Comparison of ENCODE assay signal across 11 mouse cellular contexts in genomic region chr7:27609285-27609684, GRCm38 (mm10). TPM values are rescaled to one million over a fixed set of nuclear protein-coding genes. Genes with fewer than 3 reads are reported as not detected.
DNase-seq lines count a peak whose midpoint lies in the region; ATAC-seq and TF ChIP-seq lines count a peak whose summit lies in the region.
"Had no signal": no experiment of that assay in that cellular context is flagged by ENCODE, and none has a peak within 500 bp of the region (broad histone marks: within the 10 kb centered on the region; RNA-seq: fewer than 3 reads in every experiment).

No protein-coding gene starts in this region.

- no peak overlapping the region for H3K4me2 ChIP-seq in hindbrain, embryonic 16.5 days (ENCODE audit: low read length)
- H3K4me2 ChIP-seq: neural tube, embryonic 13.5 days had no signal

- 33% methylated on average over 4 of the region's 4 CpGs for WGBS in heart, adult 2 months
- 98% methylated on average over 4 of the region's 4 CpGs for WGBS in hindbrain, embryonic 16.5 days

- ATAC-seq in erythroid progenitor cell, adult 5-6 weeks (replicated peaks; ENCODE audit: low FRiP score, poor library complexity, severe bottlenecking) = 0 out of 2 replicates have a peak, but pooled peaks have one; percentile 35
- ATAC-seq in megakaryocyte progenitor cell, adult 5-6 weeks (replicated peaks; ENCODE audit: poor library complexity) = peak; percentile 18; the same call in 1 of the 2 replicates
- no peak for ATAC-seq in hindbrain, embryonic 16.5 days

- no peaks in the 10 kb centered on the region for H3K36me3 ChIP-seq in heart, adult 2 months (ENCODE audit: control insufficient read depth, insufficient read depth, low read length)
- no peaks in the 10 kb centered on the region for H3K36me3 ChIP-seq in hindbrain, embryonic 16.5 days (ENCODE audit: control insufficient read depth, insufficient read depth, low read length)

- no peak overlapping the region for H3K4me3 ChIP-seq in heart, adult 2 months
- H3K4me3 ChIP-seq in hindbrain, embryonic 16.5 days (ENCODE audit: low read length) = no peak overlapping the region
- H3K4me3 ChIP-seq: neural tube, embryonic 13.5 days had no signal

- peaks cover 25% of the 10 kb centered on the region for H3K4me1 ChIP-seq in heart, adult 2 months (ENCODE audit: control insufficient read depth, insufficient read depth, low read length)
- H3K4me1 ChIP-seq in hindbrain, embryonic 16.5 days (ENCODE audit: control insufficient read depth, insufficient read depth, low read depth, low read length) = peaks cover 41% of the 10 kb centered on the region

- intact Hi-C loops in heart, adult 2 months (cut with DNase I) = loop anchor here (5.0 kb wide), 1 partner anchor 33 kb away; no protein-coding TSS in a partner anchor
- intact Hi-C loops in heart, postnatal 25 days (cut with DNase I) = no loop called here

- no peaks in the 10 kb centered on the region for H3K27me3 ChIP-seq in heart, adult 2 months (ENCODE audit: control insufficient read depth, insufficient read depth, low read length)
- no peaks in the 10 kb centered on the region for H3K27me3 ChIP-seq in hindbrain, embryonic 16.5 days (replicated peaks; ENCODE audit: control insufficient read depth, insufficient read depth, low read length)
- H3K27me3 ChIP-seq: neural tube, embryonic 13.5 days had no signal

- no peak for TF ChIP-seq CTCF in heart, adult 2 months (IDR thresholded peaks at IDR 0.05)

- H3K79me2 ChIP-seq in heart, adult 2 months (replicated peaks; ENCODE audit: control insufficient read depth, insufficient read depth, low read length) = peaks cover 5% of the 10 kb centered on the region

- DNase-seq in heart, adult 2 months = peak in 1 of 2 experiments; percentile 61
- no peak for DNase-seq in heart, postnatal 25 days (ENCODE audit: low spot score)
- peak; percentile 34 for DNase-seq in MN1 (ENCODE audit: low spot score)
- no peak for DNase-seq in urinary bladder, postnatal 4 days (ENCODE audit: low spot score in 2 of 2)
- DNase-seq: kidney, adult 18-20 months; midbrain, embryonic 14.5 days had no signal

- H3K9me3 ChIP-seq in hindbrain, embryonic 16.5 days (ENCODE audit: control insufficient read depth, low read length) = no peaks in the 10 kb centered on the region
- H3K9me3 ChIP-seq: neural tube, embryonic 13.5 days had no signal

- TF ChIP-seq EP300 in heart, adult 2 months (IDR thresholded peaks at IDR 0.05; ENCODE audit: insufficient read depth, low read depth, low read length) = no peak

- no peak for TF ChIP-seq POLR2A in heart, adult 2 months (IDR thresholded peaks at IDR 0.05; ENCODE audit: insufficient read depth, low read depth, low read length)

- peak overlapping the region; percentile 17 for H3K27ac ChIP-seq in heart, adult 2 months
- no peak overlapping the region for H3K27ac ChIP-seq in hindbrain, embryonic 16.5 days (ENCODE audit: low read depth, low read length)
- H3K27ac ChIP-seq: neural tube, embryonic 13.5 days had no signal

- no peak overlapping the region for H3K9ac ChIP-seq in heart, adult 2 months (ENCODE audit: low read depth, low read length)
- no peak overlapping the region for H3K9ac ChIP-seq in hindbrain, embryonic 16.5 days (ENCODE audit: low read depth, low read length)
- H3K9ac ChIP-seq: neural tube, embryonic 13.5 days had no signal

RNA-seq across cellular contexts. Expression of gene Akt2, which starts 17.9 kb away (rescaled TPM):
- 100 to 1,000 TPM; 181 to 219 TPM for total RNA-seq in heart, adult 2 months (2021)
- polyA plus RNA-seq in heart, adult 2 months (2012; rRNA removed) = 134 and 181 TPM in 2 replicates
- total RNA-seq in heart, postnatal 25 days (2021) = 100 to 1,000 TPM; 166 to 177 TPM
- 28.5 and 59.9 TPM in 2 replicates for total RNA-seq in erythroid progenitor cell, adult 5-6 weeks (2015; ENCODE audit: low replicate concordance)
- 25.1 and 48.1 TPM in 2 replicates for total RNA-seq in erythroid progenitor cell, adult 5-6 weeks (2017; ENCODE audit: low replicate concordance)
- 33.8 and 40.3 TPM in 2 replicates for total RNA-seq in megakaryocyte progenitor cell, adult 5-6 weeks (2015)
- total RNA-seq in megakaryocyte progenitor cell, adult 5-6 weeks (2017) = 46.9 and 50.2 TPM in 2 replicates
- polyA plus RNA-seq in hindbrain, embryonic 16.5 days (2015; fragmentation: Nextera tagmentation; extraction: Ambion mirVana) = 63.0 and 72.9 TPM in 2 replicates

RNA-seq across cellular contexts. Expression of gene Ttc9b, which starts 44.4 kb away (rescaled TPM):
- not detected for total RNA-seq in heart, adult 2 months (2021)
- polyA plus RNA-seq in heart, adult 2 months (2012; rRNA removed) = not detected in 2 replicates
- not detected for total RNA-seq in heart, postnatal 25 days (2021)
- not detected in 2 replicates for total RNA-seq in erythroid progenitor cell, adult 5-6 weeks (2015; ENCODE audit: low replicate concordance)
- not detected in 2 replicates for total RNA-seq in erythroid progenitor cell, adult 5-6 weeks (2017; ENCODE audit: low replicate concordance)
- total RNA-seq in megakaryocyte progenitor cell, adult 5-6 weeks (2015) = not detected in 2 replicates
- not detected in 2 replicates for total RNA-seq in megakaryocyte progenitor cell, adult 5-6 weeks (2017)
- 86.2 and 99.1 TPM in 2 replicates for polyA plus RNA-seq in hindbrain, embryonic 16.5 days (2015; fragmentation: Nextera tagmentation; extraction: Ambion mirVana)
- total RNA-seq: hematopoietic stem cell, adult 5-6 weeks had no signal

RNA-seq across cellular contexts. Expression of gene 2310022A10Rik, which starts 56.3 kb away (rescaled TPM):
- total RNA-seq in heart, adult 2 months (2021) = 10 to 100 TPM; 72.0 to 72.1 TPM
- polyA plus RNA-seq in heart, adult 2 months (2012; rRNA removed) = 79.5 and 87.4 TPM in 2 replicates
- 10 to 100 TPM; 64.6 to 71.9 TPM for total RNA-seq in heart, postnatal 25 days (2021)
- 11.2 and 18.9 TPM in 2 replicates for total RNA-seq in erythroid progenitor cell, adult 5-6 weeks (2015; ENCODE audit: low replicate concordance)
- total RNA-seq in erythroid progenitor cell, adult 5-6 weeks (2017; ENCODE audit: low replicate concordance) = 1.6 and 6.8 TPM in 2 replicates
- total RNA-seq in megakaryocyte progenitor cell, adult 5-6 weeks (2015) = 13.4 and 14.1 TPM in 2 replicates
- total RNA-seq in megakaryocyte progenitor cell, adult 5-6 weeks (2017) = 12.4 and 15.6 TPM in 2 replicates
- 33.7 and 35.7 TPM in 2 replicates for polyA plus RNA-seq in hindbrain, embryonic 16.5 days (2015; fragmentation: Nextera tagmentation; extraction: Ambion mirVana)

RNA-seq across cellular contexts. Expression of gene Pld3, which starts 56.3 kb away (rescaled TPM):
- 10 to 100 TPM; 22.9 to 30.6 TPM for total RNA-seq in heart, adult 2 months (2021)
- polyA plus RNA-seq in heart, adult 2 months (2012; rRNA removed) = 54.8 and 68.1 TPM in 2 replicates
- total RNA-seq in heart, postnatal 25 days (2021) = 10 to 100 TPM; 23.3 to 27.1 TPM
- total RNA-seq in erythroid progenitor cell, adult 5-6 weeks (2015; ENCODE audit: low replicate concordance) = 43.2 and 88.0 TPM in 2 replicates
- 19.1 and 26.3 TPM in 2 replicates for total RNA-seq in erythroid progenitor cell, adult 5-6 weeks (2017; ENCODE audit: low replicate concordance)
- total RNA-seq in megakaryocyte progenitor cell, adult 5-6 weeks (2015) = 9.3 and 9.4 TPM in 2 replicates
- total RNA-seq in megakaryocyte progenitor cell, adult 5-6 weeks (2017) = 5.3 and 7.5 TPM in 2 replicates
- 231 and 263 TPM in 2 replicates for polyA plus RNA-seq in hindbrain, embryonic 16.5 days (2015; fragmentation: Nextera tagmentation; extraction: Ambion mirVana)
